Mouse (Mus musculus): Measurements from ENCODE around the gene Kctd11. TPM values are rescaled to one million over a fixed set of nuclear protein-coding genes. Genes with fewer than 3 reads are reported as not detected.
"Not testable (repeated sequence)": the region's sequence is repeated elsewhere in the genome, so short reads cannot be mapped to it uniquely, and the experiment has no call there.

Gene Kctd11
- total and polyA plus RNA-seq, 3 experiments: 1.8 to 3.9 (median 2.1) TPM

DNA sequence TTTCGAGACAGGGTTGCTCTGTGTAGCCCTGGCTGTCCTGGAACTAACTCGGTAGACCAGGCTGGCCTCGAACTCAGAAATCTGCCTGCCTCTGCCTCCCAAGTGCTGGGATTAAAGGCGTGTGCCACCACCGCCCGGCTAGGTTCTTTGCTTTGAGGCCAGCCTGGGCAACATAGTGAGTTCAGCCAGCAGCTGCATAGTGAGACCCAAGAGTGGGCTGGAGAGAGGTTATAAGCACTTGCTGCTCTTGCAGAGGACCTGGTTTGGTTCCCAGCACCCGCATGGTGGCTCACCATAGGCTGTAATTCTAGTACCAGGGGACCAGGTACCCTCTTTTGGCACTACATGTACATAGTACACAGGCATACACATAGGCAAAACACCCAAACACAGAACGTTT lies 49.0 kb upstream of the Kctd11 start:
- H3K79me2 ChIP-seq (replicated peaks; ENCODE audit: control insufficient read depth, extremely low read depth, insufficient read depth, poor library complexity, severe bottlenecking); H3K9ac ChIP-seq (ENCODE audit: insufficient read depth, low read depth); H3K4me2 ChIP-seq (ENCODE audit: insufficient read depth, low read depth, poor library complexity, severe bottlenecking); H3K27ac ChIP-seq (ENCODE audit: insufficient read depth, low read depth); H3K36me3 ChIP-seq (replicated peaks in 1 of 2; ENCODE audit: control insufficient read depth in 1 of 2, insufficient read depth in 1 of 2, low read length in 1 of 2); dilution Hi-C loops (cut with MboI; ENCODE audit: extremely low pct_ligation_motif_present, extremely low pct_unique_long_range_greater_than_20kb, low sequenced_read_pairs); H3K9me3 ChIP-seq (replicated peaks; ENCODE audit: low read length); H3K4me3 ChIP-seq (replicated peaks in 1 of 3; ENCODE audit: low read depth in 2 of 3, low read length in 2 of 3, poor library complexity in 1 of 3); in situ Hi-C loops (cut with MboI; ENCODE audit: low pct_ligation_motif_present, low pct_unique_long_range_greater_than_20kb, low sequenced_read_pairs); DNase-seq (ENCODE audit: extremely low read depth): not testable (repeated sequence)
- H3K27me3 ChIP-seq (replicated peaks): peaks cover 10% of the 10 kb centered on the region
- peaks cover 6 to 43% of the 10 kb centered on the region in 2 experiments for H3K4me1 ChIP-seq (ENCODE audit: control insufficient read depth in 1 of 2, insufficient read depth in 2 of 2)

GRCm38 (mm10) chr11:69929712-69930111 lies 48.5 kb upstream of the Kctd11 start:
- H3K27me3 ChIP-seq (replicated peaks): peaks cover 5% of the 10 kb centered on the region
- dilution Hi-C loops (cut with MboI; ENCODE audit: extremely low pct_ligation_motif_present, extremely low pct_unique_long_range_greater_than_20kb, low sequenced_read_pairs): no loop called here
- H3K4me1 ChIP-seq (ENCODE audit: control insufficient read depth in 1 of 2, insufficient read depth in 2 of 2): peaks cover 6 to 38% of the 10 kb centered on the region in 2 experiments; a peak in 3 of 4 replicates
- in situ Hi-C loops (cut with MboI; ENCODE audit: low pct_ligation_motif_present, low pct_unique_long_range_greater_than_20kb, low sequenced_read_pairs): no loop called here
- no peaks in the 10 kb centered on the region for H3K36me3 ChIP-seq (replicated peaks in 1 of 2; ENCODE audit: control insufficient read depth in 1 of 2, insufficient read depth in 1 of 2, low read length in 1 of 2)
- H3K9ac ChIP-seq (ENCODE audit: insufficient read depth, low read depth): no peak overlapping the region
- H3K4me2 ChIP-seq (ENCODE audit: insufficient read depth, low read depth, poor library complexity, severe bottlenecking): no peak overlapping the region
- no peak overlapping the region for H3K4me3 ChIP-seq (replicated peaks in 1 of 3; ENCODE audit: low read depth in 2 of 3, low read length in 2 of 3, poor library complexity in 1 of 3)
- no peaks in the 10 kb centered on the region for H3K9me3 ChIP-seq (replicated peaks; ENCODE audit: low read length)
- TF ChIP-seq EP300 (IDR thresholded peaks at IDR 0.05; ENCODE audit: low read length): peak; percentile 24; the same call in 1 of the 2 replicates
- no peak for TF ChIP-seq IRF4 (IDR thresholded peaks at IDR 0.05; ENCODE audit: low read depth, low read length)
- TF ChIP-seq ZNF384 (IDR thresholded peaks at IDR 0.05; ENCODE audit: low read depth, low read length): peak; percentile 71
- TF ChIP-seq BHLHE40 (IDR thresholded peaks at IDR 0.05; ENCODE audit: low read depth, low read length): peak; percentile 42; the same call in 1 of the 2 replicates
- TF ChIP-seq NRF1 (IDR thresholded peaks at IDR 0.05; ENCODE audit: low read depth, low read length): 0 out of 2 replicates have a peak, but pooled peaks have one; percentile 9
- no peak for TF ChIP-seq ZMIZ1 (IDR thresholded peaks at IDR 0.05; ENCODE audit: low read depth, low read length)
- no peak overlapping the region for H3K27ac ChIP-seq (ENCODE audit: insufficient read depth, low read depth)
- DNase-seq (ENCODE audit: extremely low read depth): no peak
- no peaks in the 10 kb centered on the region for H3K79me2 ChIP-seq (replicated peaks; ENCODE audit: control insufficient read depth, extremely low read depth, insufficient read depth, poor library complexity, severe bottlenecking)

DNA sequence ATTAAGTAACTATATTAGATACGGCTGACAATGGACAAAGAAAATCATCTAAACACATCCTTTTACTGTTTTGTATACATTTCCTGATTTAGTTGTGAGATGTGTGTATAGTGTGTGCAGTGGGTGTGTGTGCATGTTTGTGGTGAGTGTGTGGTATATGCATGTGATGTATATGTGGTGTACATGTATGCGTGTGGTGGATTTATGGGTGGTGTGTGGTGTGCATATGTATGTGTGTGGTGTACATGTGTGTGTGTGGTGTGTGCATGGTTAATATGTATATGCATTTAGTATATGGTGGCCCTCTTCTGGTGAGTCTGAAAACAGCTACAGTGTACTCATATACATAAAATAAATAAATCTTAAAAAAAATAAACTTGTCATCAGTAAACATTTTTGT lies 46.3 kb upstream of the Kctd11 start:
- no peak for DNase-seq (ENCODE audit: extremely low read depth)
- no peak overlapping the region for H3K4me3 ChIP-seq (replicated peaks in 1 of 3; ENCODE audit: low read depth in 2 of 3, low read length in 2 of 3, poor library complexity in 1 of 3)
- dilution Hi-C loops (cut with MboI; ENCODE audit: extremely low pct_ligation_motif_present, extremely low pct_unique_long_range_greater_than_20kb, low sequenced_read_pairs): no loop called here
- H3K9me3 ChIP-seq (replicated peaks; ENCODE audit: low read length): no peaks in the 10 kb centered on the region
- H3K36me3 ChIP-seq (replicated peaks in 1 of 2; ENCODE audit: control insufficient read depth in 1 of 2, insufficient read depth in 1 of 2, low read length in 1 of 2): no peaks in the 10 kb centered on the region
- TF ChIP-seq USF1 (IDR thresholded peaks at IDR 0.05; ENCODE audit: low read depth, low read length) (no peak), CTCF (conservative IDR thresholded peaks at IDR 0.05 in 1 of 2, IDR thresholded peaks at IDR 0.05 in 1 of 2; ENCODE audit: low read depth in 2 of 2, low read length in 2 of 2) (peak in 1 of 2 experiments; percentile 20; a peak in 2 of 4 replicates)
- H3K4me1 ChIP-seq (ENCODE audit: control insufficient read depth in 1 of 2, insufficient read depth in 2 of 2): peaks cover 9 to 33% of the 10 kb centered on the region in 2 experiments; a peak in 3 of 4 replicates
- no peak overlapping the region for H3K4me2 ChIP-seq (ENCODE audit: insufficient read depth, low read depth, poor library complexity, severe bottlenecking)
- no peaks in the 10 kb centered on the region for H3K79me2 ChIP-seq (replicated peaks; ENCODE audit: control insufficient read depth, extremely low read depth, insufficient read depth, poor library complexity, severe bottlenecking)
- no peaks in the 10 kb centered on the region for H3K27me3 ChIP-seq (replicated peaks)
- H3K9ac ChIP-seq (ENCODE audit: insufficient read depth, low read depth): no peak overlapping the region
- H3K27ac ChIP-seq (ENCODE audit: insufficient read depth, low read depth): no peak overlapping the region
- in situ Hi-C loops (cut with MboI; ENCODE audit: low pct_ligation_motif_present, low pct_unique_long_range_greater_than_20kb, low sequenced_read_pairs): no loop called here
